Mouse (Mus musculus) midbrain, embryonic 12.5 days (tissue): ENCODE measurements around the gene Arhgap44. TPM values are rescaled to one million over a fixed set of nuclear protein-coding genes. Genes with fewer than 3 reads are reported as not detected.

ENCODE experiments used
- ATAC-seq: fragments of 200-750 bp; cut with Nextera tagmentation; 2 replicates; pipeline ENCODE4 v1.8.0; 2017; ENCODE audit warnings: low read depth, moderate TSS enrichment, moderate library complexity; ENCODE audit not compliant: low FRiP score
- H3K27ac ChIP-seq: fragments of 300-500 bp; sonication (generic); replicated peaks from 2 replicates; pipeline ENCODE4 v1.5.1; 2016; ENCODE audit warnings: mild to moderate bottlenecking
- H3K27me3 ChIP-seq: fragments of 300-500 bp; sonication (generic); 2 replicates; pipeline ENCODE4 v1.6.1; 2016; ENCODE audit warnings: mild to moderate bottlenecking
- H3K36me3 ChIP-seq: fragments of 300-500 bp; sonication (generic); 2 replicates; pipeline ENCODE4 v1.6.1; 2016
- H3K4me1 ChIP-seq: fragments of 300-500 bp; sonication (generic); 2 replicates; pipeline ENCODE4 v1.6.1; 2016
- H3K4me2 ChIP-seq: fragments of 300-500 bp; sonication (generic); replicated peaks from 2 replicates; pipeline ENCODE4 v1.6.1; 2016; ENCODE audit warnings: mild to moderate bottlenecking, moderate library complexity
- H3K4me3 ChIP-seq: fragments of 300-500 bp; sonication (generic); 2 replicates; pipeline ENCODE4 v1.5.1; 2016; ENCODE audit warnings: mild to moderate bottlenecking
- H3K9ac ChIP-seq: fragments of 300-500 bp; sonication (generic); replicated peaks from 2 replicates; pipeline ENCODE4 v1.6.1; 2016; ENCODE audit warnings: mild to moderate bottlenecking, moderate library complexity
- H3K9me3 ChIP-seq: fragments of 300-500 bp; sonication (generic); 2 replicates; pipeline ENCODE4 v1.6.1; 2016; ENCODE audit warnings: mild to moderate bottlenecking
- WGBS: fragments of 180-500 bp; shearing (Covaris S2); methylation state at CpG from one replicate; pipeline ENCODE4 v1.1.7; 2016; 5-methylcytosine and 5-hydroxymethylcytosine counted together
- polyA plus RNA-seq: library from polyadenylated mRNA; unstranded; fragments of >200 nt; fragmentation: Nextera tagmentation; extraction: Ambion mirVana; gene quantifications from 2 replicates; pipeline ENCODE4 v1.2.1, GENCODE M21; 2016

The Arhgap44 gene
- polyA plus RNA-seq, 1 experiment from 2014 or later = 6.4 TPM

DNA sequence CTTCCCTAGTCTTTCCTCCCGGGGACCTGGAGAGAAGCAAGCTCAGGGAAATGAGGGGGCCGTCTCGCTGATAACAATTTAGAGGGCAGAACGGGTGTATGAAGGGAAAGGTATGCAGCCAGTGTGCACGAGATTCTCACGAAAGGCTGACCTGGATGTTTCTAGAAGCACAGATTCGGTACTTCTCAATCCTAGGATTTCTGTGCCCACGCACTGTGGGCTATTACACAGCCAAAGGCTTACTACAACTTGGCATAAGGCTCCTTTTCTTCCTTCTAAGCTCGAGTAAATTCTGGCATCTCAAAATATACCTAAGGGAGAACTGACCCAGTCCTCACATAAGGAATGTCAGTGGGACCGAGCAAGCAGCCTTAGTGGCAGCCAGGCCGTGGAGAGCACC lies 61.6 kb downstream of the Arhgap44 start:
- H3K4me3 ChIP-seq = no peak overlapping the region
- H3K9ac ChIP-seq = no peak overlapping the region
- ATAC-seq = no peak
- WGBS = 79% methylated on average over 11 of the region's 11 CpGs
- H3K9me3 ChIP-seq = no peaks in the 10 kb centered on the region
- H3K4me1 ChIP-seq = no peaks in the 10 kb centered on the region
- no peaks in the 10 kb centered on the region for H3K36me3 ChIP-seq
- no peak overlapping the region for H3K4me2 ChIP-seq
- H3K27me3 ChIP-seq = no peaks in the 10 kb centered on the region
- H3K27ac ChIP-seq = no peak overlapping the region

- no peak overlapping the region for H3K4me3 ChIP-seq
- H3K9me3 ChIP-seq = no peaks in the 10 kb centered on the region
- H3K9ac ChIP-seq = no peak overlapping the region
- H3K27ac ChIP-seq = no peak overlapping the region
- no peaks in the 10 kb centered on the region for H3K36me3 ChIP-seq
- no peaks in the 10 kb centered on the region for H3K27me3 ChIP-seq
- no peak overlapping the region for H3K4me2 ChIP-seq
- H3K4me1 ChIP-seq = no peaks in the 10 kb centered on the region
- 91% methylated on average over 8 of the region's 8 CpGs for WGBS
- ATAC-seq = no peak
Observed at GRCm38 (mm10) chr11:65100031-65100430, 62.7 kb downstream of the Arhgap44 start.

GRCm38 (mm10) chr11:65097526-65098070 lies 65.2 kb downstream of the Arhgap44 start:
- ATAC-seq = no peak
- no peak overlapping the region for H3K4me3 ChIP-seq

DNA sequence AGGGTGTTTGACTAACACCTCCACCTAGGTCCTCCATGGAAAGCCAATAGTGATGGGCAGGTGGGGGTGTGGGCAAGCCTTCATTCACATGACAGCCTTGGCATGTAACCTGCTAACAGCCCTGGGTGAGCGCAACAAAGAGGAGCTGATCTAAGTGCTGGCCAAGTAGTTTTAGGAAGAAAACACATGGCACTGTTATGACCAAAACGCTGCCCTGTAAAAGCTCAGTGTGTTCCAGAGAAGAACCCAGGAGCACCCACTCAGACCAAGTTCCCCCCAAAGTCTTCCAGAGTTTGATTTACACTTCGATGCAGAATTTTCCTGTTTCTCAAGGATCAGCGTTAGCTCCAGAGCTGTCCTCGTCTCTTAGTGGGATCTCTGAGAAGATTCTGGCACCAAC lies 65.9 kb downstream of the Arhgap44 start:
- Histone ChIP-seq H3K4me3 (no peak overlapping the region), H3K4me1 (no peaks in the 10 kb centered on the region), H3K36me3 (no peaks in the 10 kb centered on the region), H3K4me2 (no peak overlapping the region), H3K27me3 (no peaks in the 10 kb centered on the region), H3K27ac (no peak overlapping the region), H3K9me3 (no peaks in the 10 kb centered on the region), H3K9ac (no peak overlapping the region)
- ATAC-seq = no peak
- 96% methylated on average over 5 of the region's 5 CpGs for WGBS

More at GRCm38 (mm10) chr11:65097526-65098070, 65.2 kb downstream of the Arhgap44 start:
- 86% methylated on average over 4 of the region's 4 CpGs for WGBS
- H3K36me3 ChIP-seq = no peaks in the 10 kb centered on the region
- H3K9me3 ChIP-seq = no peaks in the 10 kb centered on the region
- no peaks in the 10 kb centered on the region for H3K4me1 ChIP-seq
- H3K4me2 ChIP-seq = no peak overlapping the region
- no peak overlapping the region for H3K27ac ChIP-seq
- H3K27me3 ChIP-seq = no peaks in the 10 kb centered on the region
- no peak overlapping the region for H3K9ac ChIP-seq

DNA sequence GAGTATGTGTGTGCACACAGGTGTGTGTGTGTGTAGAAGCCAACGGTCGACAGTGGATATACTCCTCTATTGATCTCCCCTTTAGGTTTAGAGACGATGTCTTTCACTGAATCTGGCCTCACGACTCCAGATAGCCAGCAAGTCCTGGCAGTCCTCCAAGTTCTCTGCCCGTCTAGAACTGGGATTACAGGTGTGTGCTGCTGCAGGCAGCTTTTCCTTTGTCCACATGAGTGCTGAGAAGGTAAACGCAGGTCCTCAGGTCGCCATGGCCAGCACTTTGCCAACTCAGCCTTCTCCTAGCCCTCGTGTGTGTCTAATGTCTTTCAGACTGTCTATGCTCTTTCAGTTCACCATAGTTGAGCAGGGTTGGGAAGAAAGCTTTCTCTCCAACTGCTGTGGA lies 69.9 kb downstream of the Arhgap44 start:
- no peak for ATAC-seq
- no peaks in the 10 kb centered on the region for H3K4me1 ChIP-seq
- H3K9ac ChIP-seq = no peak overlapping the region
- H3K9me3 ChIP-seq = no peaks in the 10 kb centered on the region
- no peak overlapping the region for H3K4me2 ChIP-seq
- H3K4me3 ChIP-seq = no peak overlapping the region
- H3K27ac ChIP-seq = no peak overlapping the region
- no peaks in the 10 kb centered on the region for H3K36me3 ChIP-seq
- H3K27me3 ChIP-seq = no peaks in the 10 kb centered on the region
- WGBS = 86% methylated on average over 8 of the region's 8 CpGs

DNA sequence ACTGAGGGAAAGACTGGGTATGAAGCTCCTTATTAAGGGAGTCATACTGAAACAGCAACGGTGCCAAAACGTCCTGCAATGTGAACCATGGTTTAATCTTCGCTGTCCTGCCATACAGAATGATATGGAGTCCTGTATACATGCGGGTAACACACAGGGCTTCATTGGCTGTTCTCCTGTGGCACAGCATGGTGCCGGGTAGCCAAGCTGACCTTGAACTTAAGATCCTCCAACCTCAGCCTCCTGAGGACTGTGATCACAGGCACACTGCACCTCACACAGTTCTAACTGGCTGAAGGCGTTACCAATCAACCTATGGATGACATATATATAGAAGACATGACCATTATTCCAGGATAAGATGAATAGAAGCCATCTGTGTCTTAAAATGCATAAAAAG lies 72.4 kb downstream of the Arhgap44 start:
- Histone ChIP-seq H3K4me1 (no peaks in the 10 kb centered on the region), H3K4me2 (no peak overlapping the region), H3K36me3 (no peaks in the 10 kb centered on the region), H3K27me3 (no peaks in the 10 kb centered on the region), H3K9ac (no peak overlapping the region), H3K9me3 (no peaks in the 10 kb centered on the region), H3K4me3 (no peak overlapping the region), H3K27ac (no peak overlapping the region)
- 88% methylated on average over 6 of the region's 6 CpGs for WGBS
- no peak for ATAC-seq

GRCm38 (mm10) chr11:65089982-65090381 lies 72.8 kb downstream of the Arhgap44 start:
- H3K36me3 ChIP-seq = no peaks in the 10 kb centered on the region
- whole genome bisulfite sequencing = 83% methylated on average over 3 of the region's 3 CpGs
- no peak overlapping the region for H3K4me2 ChIP-seq
- no peaks in the 10 kb centered on the region for H3K4me1 ChIP-seq
- H3K9me3 ChIP-seq = no peaks in the 10 kb centered on the region
- no peak for ATAC-seq
- no peaks in the 10 kb centered on the region for H3K27me3 ChIP-seq
- no peak overlapping the region for H3K4me3 ChIP-seq
- no peak overlapping the region for H3K9ac ChIP-seq
- H3K27ac ChIP-seq = no peak overlapping the region

DNA sequence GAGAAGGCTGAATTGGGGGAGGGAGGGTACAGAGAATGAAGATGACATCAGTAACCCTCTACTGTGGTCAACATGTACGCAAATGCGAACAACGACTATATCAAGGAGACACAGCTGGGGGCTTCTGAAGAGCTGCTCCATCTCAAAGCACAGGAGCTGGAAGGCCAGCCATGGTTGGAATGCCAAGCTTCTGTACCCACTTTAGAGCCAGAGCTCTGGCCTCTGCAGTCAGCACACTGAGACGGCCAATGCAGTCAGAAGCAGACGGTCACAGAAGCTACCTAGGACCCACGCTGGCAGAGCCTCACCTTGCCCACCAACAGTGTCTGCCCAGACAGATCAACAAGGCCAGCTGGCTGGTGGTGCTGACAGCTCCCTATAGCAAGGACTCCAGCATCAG lies 73.5 kb downstream of the Arhgap44 start:
- H3K9me3 ChIP-seq = no peaks in the 10 kb centered on the region
- no peak overlapping the region for H3K4me3 ChIP-seq
- H3K4me1 ChIP-seq = no peaks in the 10 kb centered on the region
- WGBS = 85% methylated on average over 6 of the region's 6 CpGs
- no peak overlapping the region for H3K27ac ChIP-seq
- no peak for ATAC-seq
- no peaks in the 10 kb centered on the region for H3K27me3 ChIP-seq
- no peaks in the 10 kb centered on the region for H3K36me3 ChIP-seq
- no peak overlapping the region for H3K4me2 ChIP-seq
- H3K9ac ChIP-seq = no peak overlapping the region

- Histone ChIP-seq H3K36me3 (no peaks in the 10 kb centered on the region), H3K27me3 (no peaks in the 10 kb centered on the region), H3K27ac (no peak overlapping the region), H3K4me1 (no peaks in the 10 kb centered on the region), H3K4me2 (no peak overlapping the region), H3K4me3 (no peak overlapping the region), H3K9me3 (no peaks in the 10 kb centered on the region), H3K9ac (no peak overlapping the region)
- no peak for ATAC-seq
- 52% methylated on average over 5 of the region's 5 CpGs for WGBS
Observed at GRCm38 (mm10) chr11:65088451-65089222, 74.1 kb downstream of the Arhgap44 start.

GRCm38 (mm10) chr11:65080761-65081160 lies 82.0 kb downstream of the Arhgap44 start:
- no peak overlapping the region for H3K4me3 ChIP-seq
- no peak overlapping the region for H3K9ac ChIP-seq
- no peaks in the 10 kb centered on the region for H3K9me3 ChIP-seq
- H3K27me3 ChIP-seq = no peaks in the 10 kb centered on the region
- H3K4me2 ChIP-seq = no peak overlapping the region
- H3K4me1 ChIP-seq = no peaks in the 10 kb centered on the region
- H3K36me3 ChIP-seq = no peaks in the 10 kb centered on the region
- WGBS = 93% methylated on average over 8 of the region's 8 CpGs
- ATAC-seq = no peak
- H3K27ac ChIP-seq = no peak overlapping the region

DNA sequence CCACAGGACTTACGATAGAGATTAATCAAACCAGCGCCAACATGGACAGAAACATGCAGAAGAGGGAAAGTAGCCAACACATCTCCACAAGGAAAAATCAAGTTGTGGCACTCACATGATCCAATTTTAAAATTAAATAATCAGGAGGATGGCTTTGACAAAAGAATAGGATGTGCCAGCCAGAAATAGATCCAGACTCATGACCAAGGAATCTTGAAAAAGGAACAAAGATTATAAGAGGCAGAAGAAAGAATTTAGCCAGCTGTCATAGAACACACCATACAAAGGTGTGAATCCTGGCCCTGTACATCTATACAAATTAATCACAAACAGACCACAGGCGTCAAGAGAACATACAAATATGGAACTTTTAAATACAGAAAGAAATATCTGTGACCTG lies 82.5 kb downstream of the Arhgap44 start:
- H3K27ac ChIP-seq = no peak overlapping the region
- H3K4me3 ChIP-seq = no peak overlapping the region
- H3K9ac ChIP-seq = no peak overlapping the region
- ATAC-seq = no peak
- H3K27me3 ChIP-seq = no peaks in the 10 kb centered on the region
- 91% methylated on average over 3 of the region's 3 CpGs for WGBS
- no peaks in the 10 kb centered on the region for H3K36me3 ChIP-seq
- H3K4me2 ChIP-seq = no peak overlapping the region
- no peaks in the 10 kb centered on the region for H3K9me3 ChIP-seq
- H3K4me1 ChIP-seq = no peaks in the 10 kb centered on the region

- 89% methylated on average over 5 of the region's 5 CpGs for WGBS
- no peak overlapping the region for H3K4me2 ChIP-seq
- H3K9ac ChIP-seq = no peak overlapping the region
- H3K27ac ChIP-seq = no peak overlapping the region
- H3K9me3 ChIP-seq = no peaks in the 10 kb centered on the region
- H3K4me1 ChIP-seq = no peaks in the 10 kb centered on the region
- no peak for ATAC-seq
- no peaks in the 10 kb centered on the region for H3K27me3 ChIP-seq
- H3K36me3 ChIP-seq = no peaks in the 10 kb centered on the region
- no peak overlapping the region for H3K4me3 ChIP-seq
Observed at GRCm38 (mm10) chr11:65069609-65070008, 93.2 kb downstream of the Arhgap44 start.

- H3K9me3 ChIP-seq = no peaks in the 10 kb centered on the region
- H3K27ac ChIP-seq = no peak overlapping the region
- no peak overlapping the region for H3K9ac ChIP-seq
- H3K4me3 ChIP-seq = no peak overlapping the region
- no peak overlapping the region for H3K4me2 ChIP-seq
- H3K27me3 ChIP-seq = no peaks in the 10 kb centered on the region
- ATAC-seq = no peak
- no peaks in the 10 kb centered on the region for H3K36me3 ChIP-seq
- no peaks in the 10 kb centered on the region for H3K4me1 ChIP-seq
- 63% methylated on average over 4 of the region's 4 CpGs for WGBS
Observed at GRCm38 (mm10) chr11:65069051-65069450, 93.7 kb downstream of the Arhgap44 start.
